Mouse (Mus musculus) hindbrain, embryonic 12.5 days (tissue): ENCODE data around the gene Tet1. TPM values are rescaled to one million over a fixed set of nuclear protein-coding genes. Genes with fewer than 3 reads are reported as not detected.
A peak's percentile ranks its signal among the peaks of the same experiment; 100 is the strongest.
"Not testable (repeated sequence)": the region's sequence is repeated elsewhere in the genome, so short reads cannot be mapped to it uniquely, and the experiment has no call there.

Experiments used
- ATAC-seq: fragments of 200-750 bp; cut with Nextera tagmentation; 2 replicates; pipeline ENCODE4 v1.8.0; 2017; ENCODE audit warnings: moderate TSS enrichment; ENCODE audit not compliant: low FRiP score
- H3K27ac ChIP-seq: fragments of 300-500 bp; sonication (generic); 2 replicates; pipeline ENCODE4 v1.5.1; 2016; ENCODE audit warnings: mild to moderate bottlenecking
- H3K27me3 ChIP-seq: fragments of 300-500 bp; sonication (generic); 2 replicates; pipeline ENCODE4 v1.6.1; 2016; ENCODE audit warnings: mild to moderate bottlenecking
- H3K36me3 ChIP-seq: fragments of 300-500 bp; sonication (generic); 2 replicates; pipeline ENCODE4 v1.6.1; 2016; ENCODE audit warnings: mild to moderate bottlenecking
- H3K4me1 ChIP-seq: fragments of 300-500 bp; sonication (generic); 2 replicates; pipeline ENCODE4 v1.6.1; 2016
- H3K4me2 ChIP-seq: fragments of 300-500 bp; sonication (generic); replicated peaks from 2 replicates; pipeline ENCODE4 v1.6.1; 2016; ENCODE audit warnings: mild to moderate bottlenecking
- H3K4me3 ChIP-seq: fragments of 300-500 bp; sonication (generic); 2 replicates; pipeline ENCODE4 v1.5.1; 2016; ENCODE audit warnings: mild to moderate bottlenecking
- H3K9ac ChIP-seq: fragments of 300-500 bp; sonication (generic); 2 replicates; pipeline ENCODE4 v1.6.1; 2016; ENCODE audit warnings: mild to moderate bottlenecking, moderate library complexity
- H3K9me3 ChIP-seq: fragments of 300-500 bp; sonication (generic); replicated peaks from 2 replicates; pipeline ENCODE4 v1.6.1; 2016; ENCODE audit warnings: mild to moderate bottlenecking
- WGBS: fragments of 180-500 bp; shearing (Covaris S2); methylation state at CpG from one replicate; pipeline ENCODE4 v1.1.7; 2016; 5-methylcytosine and 5-hydroxymethylcytosine counted together
- polyA plus RNA-seq: library from polyadenylated mRNA; unstranded; fragments of >200 nt; fragmentation: Nextera tagmentation; extraction: Ambion mirVana; gene quantifications from 2 replicates; pipeline ENCODE4 v1.2.1, GENCODE M21; 2016

Tet1 gene
- polyA plus RNA-seq, 1 experiment from 2014 or later, result 34.5 TPM

- peak overlapping the region; percentile 75 for H3K4me2 ChIP-seq
- 2% methylated on average over 63 of the region's 78 CpGs for WGBS
- peak overlapping the region; percentile 99 for H3K9ac ChIP-seq
- H3K4me1 ChIP-seq, result peaks cover 20% of the 10 kb centered on the region
- H3K27ac ChIP-seq, result peak overlapping the region; percentile 92
- peak; percentile 84 for ATAC-seq
- peak overlapping the region; percentile 100 for H3K4me3 ChIP-seq
- peaks cover 36% of the 10 kb centered on the region for H3K36me3 ChIP-seq
- no peaks in the 10 kb centered on the region for H3K27me3 ChIP-seq
- no peaks in the 10 kb centered on the region for H3K9me3 ChIP-seq
Measured at GRCm38 (mm10) chr10:62791251-62792176, 117.3 kb downstream of the Tet1 start.

- H3K27me3 ChIP-seq, H3K27ac ChIP-seq, H3K9ac ChIP-seq, H3K9me3 ChIP-seq, ATAC-seq, H3K4me2 ChIP-seq, H3K4me3 ChIP-seq, H3K4me1 ChIP-seq: not testable (repeated sequence)
- peaks cover 90% of the 10 kb centered on the region for H3K36me3 ChIP-seq
- WGBS, result 94% methylated on average over 1 of the region's 1 CpGs
Measured at GRCm38 (mm10) chr10:62781776-62782175, 127.0 kb downstream of the Tet1 start.

Other genes with a start within 250 kb of the Tet1 start
- gene Stox1, start 182.9 kb downstream of the Tet1 start, polyA plus RNA-seq, result 2.0 and 2.6 TPM in 2 replicates
- 141 and 147 TPM in 2 replicates for gene Ccar1, start 116.7 kb downstream of the Tet1 start, polyA plus RNA-seq
- gene Slc25a16, start 11.6 kb upstream of the Tet1 start, polyA plus RNA-seq, result 12.6 and 14.1 TPM in 2 replicates
- 11.9 and 13.4 TPM in 2 replicates for gene Dna2, start 38.0 kb upstream of the Tet1 start, polyA plus RNA-seq
- gene Rufy2, start 71.2 kb upstream of the Tet1 start, polyA plus RNA-seq, result 36.7 and 40.0 TPM in 2 replicates
- 230 and 238 TPM in 2 replicates for gene Hnrnph3, start 115.2 kb upstream of the Tet1 start, polyA plus RNA-seq
- 0.64 and 1.3 TPM in 2 replicates for gene Pbld2, start 115.3 kb upstream of the Tet1 start, polyA plus RNA-seq
- 0.79 and 0.83 TPM in 2 replicates for gene Pbld1, start 151.2 kb upstream of the Tet1 start, polyA plus RNA-seq
- gene Atoh7, start 190.7 kb upstream of the Tet1 start, polyA plus RNA-seq, result 0.62 and 1.1 TPM in 2 replicates